Mouse (Mus musculus): ENCODE measurements around the gene Tshz3. TPM values are rescaled to one million over a fixed set of nuclear protein-coding genes. Genes with fewer than 3 reads are reported as not detected.

Tshz3 gene
- total and polyA plus RNA-seq, 3 experiments: not detected

DNA sequence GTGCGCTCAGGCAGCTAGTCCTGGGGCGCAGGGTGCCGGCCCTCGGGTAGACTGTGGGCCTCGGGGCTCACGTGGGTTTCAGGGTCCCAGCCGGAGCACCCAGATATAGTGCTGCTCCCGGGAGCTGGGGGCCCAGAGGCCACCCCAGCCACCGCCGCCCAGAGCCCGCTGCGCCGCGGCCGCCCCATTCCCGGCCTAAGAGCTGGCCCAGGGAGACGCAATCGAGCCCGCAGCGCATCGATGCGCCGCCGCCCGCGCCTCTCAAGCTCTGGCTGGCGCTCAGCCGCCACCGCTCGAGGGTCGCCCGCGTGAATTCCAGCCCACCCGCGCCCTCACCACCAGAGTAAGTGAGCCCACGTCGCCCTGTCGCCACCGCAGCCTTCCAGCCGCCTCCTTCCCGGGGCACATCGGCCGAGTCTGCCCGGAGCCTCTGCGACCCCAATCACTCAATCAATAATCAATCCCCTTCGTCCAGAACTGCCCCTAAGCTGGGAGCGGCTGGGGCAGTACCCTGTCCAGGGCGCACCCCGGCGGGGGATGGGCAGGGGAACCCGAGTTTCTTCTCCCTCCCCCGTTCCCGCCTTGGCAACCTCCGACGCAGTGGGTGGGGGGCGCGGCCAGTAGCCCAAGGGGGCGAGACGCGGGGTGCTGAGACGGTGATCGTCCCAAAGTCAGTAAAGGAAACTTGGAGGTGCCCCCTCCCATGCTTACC, 1.4 kb upstream of the Tshz3 start:
- Histone ChIP-seq H3K27ac (ENCODE audit: control insufficient read depth, low read depth, low read length) (no peak overlapping the region), H3K4me3 (ENCODE audit: control insufficient read depth in 1 of 2, insufficient read depth in 1 of 2, low read depth in 2 of 2, low read length in 2 of 2) (no peak overlapping the region), H3K79me2 (ENCODE audit: control insufficient read depth, insufficient read depth, low read length, poor library complexity) (no peaks in the 10 kb centered on the region), H3K27me3 (ENCODE audit: control insufficient read depth in 1 of 2, insufficient read depth in 2 of 2, low read length in 2 of 2) (no peaks in the 10 kb centered on the region), H3K4me1 (ENCODE audit: control insufficient read depth in 1 of 2, insufficient read depth in 2 of 2, low read length in 2 of 2) (no peaks in the 10 kb centered on the region), H3K9me3 (replicated peaks; ENCODE audit: insufficient read depth, low read length) (no peaks in the 10 kb centered on the region), H3K9ac (ENCODE audit: control insufficient read depth, low read depth, low read length, poor library complexity, severe bottlenecking) (no peak overlapping the region), H3K36me3 (ENCODE audit: control insufficient read depth in 1 of 2, insufficient read depth in 2 of 2, low read length in 2 of 2) (no peaks in the 10 kb centered on the region)
- TF ChIP-seq TCF12 (IDR thresholded peaks at IDR 0.05; ENCODE audit: low read depth, low read length) (no peak), MAFK (IDR thresholded peaks at IDR 0.05; ENCODE audit: borderline replicate concordance, low read depth, low read length) (no peak), GABPA (IDR thresholded peaks at IDR 0.05; ENCODE audit: low read depth, low read length) (no peak)
- no peak for DNase-seq (ENCODE audit: low read depth, low spot score)

- Histone ChIP-seq H3K27me3 (ENCODE audit: control insufficient read depth in 1 of 2, insufficient read depth in 2 of 2, low read length in 2 of 2) (no peaks in the 10 kb centered on the region), H3K4me1 (ENCODE audit: control insufficient read depth in 1 of 2, insufficient read depth in 2 of 2, low read length in 2 of 2) (no peaks in the 10 kb centered on the region), H3K36me3 (ENCODE audit: control insufficient read depth in 1 of 2, insufficient read depth in 2 of 2, low read length in 2 of 2) (no peaks in the 10 kb centered on the region), H3K27ac (ENCODE audit: control insufficient read depth, low read depth, low read length) (no peak overlapping the region), H3K4me3 (ENCODE audit: control insufficient read depth in 1 of 2, insufficient read depth in 1 of 2, low read depth in 2 of 2, low read length in 2 of 2) (no peak overlapping the region), H3K9ac (ENCODE audit: control insufficient read depth, low read depth, low read length, poor library complexity, severe bottlenecking) (no peak overlapping the region), H3K79me2 (ENCODE audit: control insufficient read depth, insufficient read depth, low read length, poor library complexity) (no peaks in the 10 kb centered on the region), H3K9me3 (replicated peaks; ENCODE audit: insufficient read depth, low read length) (no peaks in the 10 kb centered on the region)
- no peak for DNase-seq (ENCODE audit: low read depth, low spot score)
- no peak for TF ChIP-seq GATA1 (IDR thresholded peaks at IDR 0.05; ENCODE audit: low read depth, low read length)
- no peak for TF ChIP-seq NRF1 (IDR thresholded peaks at IDR 0.05; ENCODE audit: insufficient read depth, low read depth, low read length, poor library complexity, severe bottlenecking)
- no peak for TF ChIP-seq MAFK (IDR thresholded peaks at IDR 0.05; ENCODE audit: borderline replicate concordance, low read depth, low read length)
- TF ChIP-seq CTCF (IDR thresholded peaks at IDR 0.05 in 2 of 3, conservative IDR thresholded peaks at IDR 0.05 in 1 of 3; ENCODE audit: control insufficient read depth in 1 of 3, insufficient read depth in 1 of 3, low read depth in 2 of 3, low read length in 3 of 3, poor library complexity in 1 of 3, severe bottlenecking in 1 of 3): no peak
- no peak for TF ChIP-seq BHLHE40 (IDR thresholded peaks at IDR 0.05; ENCODE audit: borderline replicate concordance, low read depth, low read length)
- TF ChIP-seq ZMIZ1 (IDR thresholded peaks at IDR 0.05; ENCODE audit: low read depth, low read length): no peak
- TF ChIP-seq MYB (IDR thresholded peaks at IDR 0.05; ENCODE audit: low read depth, low read length): no peak
- TF ChIP-seq GABPA (IDR thresholded peaks at IDR 0.05; ENCODE audit: low read depth, low read length): no peak
- no peak for TF ChIP-seq HCFC1 (IDR thresholded peaks at IDR 0.05; ENCODE audit: low read depth, low read length)
- no peak for TF ChIP-seq ZKSCAN1 (IDR thresholded peaks at IDR 0.05; ENCODE audit: low read depth, low read length)
- no peak for TF ChIP-seq CHD1 (IDR thresholded peaks at IDR 0.05; ENCODE audit: low read depth, low read length)
- TF ChIP-seq EP300 (IDR thresholded peaks at IDR 0.05; ENCODE audit: low read depth in 1 of 2, low read length in 2 of 2): no peak
- TF ChIP-seq UBTF (IDR thresholded peaks at IDR 0.05; ENCODE audit: borderline replicate concordance, insufficient read depth, low read depth, low read length): no peak
- no peak for TF ChIP-seq MAZ (IDR thresholded peaks at IDR 0.05; ENCODE audit: low read depth, low read length)
- no peak for TF ChIP-seq MEF2A (IDR thresholded peaks at IDR 0.05; ENCODE audit: extremely low read depth, insufficient replicate concordance, low read depth, low read length, poor library complexity, severe bottlenecking)
- no peak for TF ChIP-seq NELFE (IDR thresholded peaks at IDR 0.05; ENCODE audit: low read depth, low read length)
- no peak for TF ChIP-seq USF1 (IDR thresholded peaks at IDR 0.05; ENCODE audit: low read depth, low read length)
- TF ChIP-seq POLR2AphosphoS5 (IDR thresholded peaks at IDR 0.05; ENCODE audit: borderline replicate concordance, low read depth, low read length): no peak
- TF ChIP-seq MAX (IDR thresholded peaks at IDR 0.05; ENCODE audit: low read length): no peak
- TF ChIP-seq ZNF384 (IDR thresholded peaks at IDR 0.05; ENCODE audit: low read depth, low read length): no peak
Measured at GRCm38 (mm10) chr7:36697118-36697855, 631 bp upstream of the Tshz3 start.
